ENCODE assay signal across 14 mouse cellular contexts in the genomic region with DNA sequence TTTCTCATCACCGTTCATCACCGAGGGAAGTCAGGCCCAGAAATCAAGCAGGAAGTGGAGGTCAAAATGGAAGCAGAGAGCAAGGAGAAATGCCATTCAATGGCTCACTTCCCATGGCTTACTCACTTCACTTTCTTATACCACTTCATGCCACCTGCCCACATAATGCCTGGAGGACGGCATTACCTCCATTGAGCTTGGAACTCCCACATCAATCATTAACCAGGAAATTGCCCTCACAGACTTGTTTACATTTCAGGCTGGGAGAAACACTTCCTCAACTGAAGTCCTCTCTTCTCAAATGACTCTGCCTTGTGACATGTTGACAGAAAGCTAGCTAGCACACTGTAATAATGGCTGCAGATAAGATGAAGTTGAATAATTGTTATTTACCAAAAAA. TPM values are rescaled to one million over a fixed set of nuclear protein-coding genes. Genes with fewer than 3 reads are reported as not detected.
A peak's percentile ranks its signal among the peaks of the same experiment; 100 is the strongest.
DNase-seq lines count a peak whose midpoint lies in the region; ATAC-seq and TF ChIP-seq lines count a peak whose summit lies in the region.
"Not testable (repeated sequence)": the region's sequence is repeated elsewhere in the genome, so short reads cannot be mapped to it uniquely, and the experiment has no call there.
"Had no signal": no experiment of that assay in that cellular context is flagged by ENCODE, and none has a peak within 500 bp of the region (broad histone marks: within the 10 kb centered on the region; RNA-seq: fewer than 3 reads in every experiment).

No protein-coding gene starts in this region.

- H3K4me2 ChIP-seq in intestine, embryonic 15.5 days (replicated peaks); kidney, embryonic 16.5 days (replicated peaks; ENCODE audit: low read depth, low read length); lung, embryonic 16.5 days (ENCODE audit: low read depth, low read length); stomach, embryonic 15.5 days: not testable (repeated sequence)

- peak; percentile 96 for ATAC-seq in intestine, embryonic 15.5 days
- ATAC-seq in kidney, embryonic 16.5 days (ENCODE audit: low FRiP score, low TSS enrichment): peak; percentile 89; the same call in 1 of the 2 replicates
- ATAC-seq in lung, embryonic 16.5 days (ENCODE audit: low read depth): peak; percentile 23; the same call in 1 of the 2 replicates
- ATAC-seq in stomach, embryonic 15.5 days (ENCODE audit: insufficient read depth, low FRiP score, low read depth): peak; percentile 71

- H3K27ac ChIP-seq in intestine, embryonic 15.5 days; kidney, adult 2 months (ENCODE audit: insufficient read depth, low read depth, low read length); kidney, embryonic 16.5 days (ENCODE audit: low read length); lung, embryonic 16.5 days (ENCODE audit: low read length); stomach, embryonic 15.5 days: not testable (repeated sequence)

- not testable (repeated sequence) for TF ChIP-seq CTCF in kidney, adult 2 months (conservative IDR thresholded peaks at IDR 0.05; ENCODE audit: insufficient read depth, insufficient read length, low read depth, low read length)

- H3K4me1 ChIP-seq in intestine, embryonic 15.5 days (replicated peaks); kidney, adult 2 months (ENCODE audit: control insufficient read depth, insufficient read depth, low read length); kidney, embryonic 16.5 days (ENCODE audit: insufficient read depth, low read length); lung, embryonic 16.5 days (replicated peaks; ENCODE audit: control insufficient read depth, insufficient read depth, low read length); stomach, embryonic 15.5 days: not testable (repeated sequence)

- not testable (repeated sequence) for TF ChIP-seq POLR2A in kidney, adult 2 months (IDR thresholded peaks at IDR 0.05; ENCODE audit: low read depth, low read length)

- H3K27me3 ChIP-seq in intestine, embryonic 15.5 days (replicated peaks); kidney, adult 2 months (replicated peaks; ENCODE audit: control insufficient read depth, insufficient read depth, low read length); kidney, embryonic 16.5 days (ENCODE audit: insufficient read depth, low read length); lung, embryonic 16.5 days (ENCODE audit: control insufficient read depth, insufficient read depth, low read depth, low read length); stomach, embryonic 15.5 days (replicated peaks): not testable (repeated sequence)

- H3K36me3 ChIP-seq in intestine, embryonic 15.5 days; kidney, adult 2 months (ENCODE audit: control insufficient read depth, insufficient read depth, low read length); kidney, embryonic 16.5 days (ENCODE audit: insufficient read depth, low read length); lung, embryonic 16.5 days (ENCODE audit: control insufficient read depth, insufficient read depth, low read length); stomach, embryonic 15.5 days: not testable (repeated sequence)

- 67% methylated on average over 3 of the region's 3 CpGs for WGBS in intestine, embryonic 15.5 days
- WGBS in kidney, adult 2 months: 13% methylated on average over 3 of the region's 3 CpGs
- 31% methylated on average over 3 of the region's 3 CpGs for WGBS in kidney, embryonic 16.5 days
- 25% methylated on average over 3 of the region's 3 CpGs for WGBS in large intestine, adult 2 months
- WGBS in lung, embryonic 16.5 days: 51% methylated on average over 3 of the region's 3 CpGs
- WGBS in stomach, embryonic 15.5 days: 54% methylated on average over 3 of the region's 3 CpGs

- DNase-seq in kidney, adult 2 months: peak; percentile 34
- peak; percentile 92 for DNase-seq in large intestine, adult 2 months (ENCODE audit: low read depth, low spot score)

- H3K4me3 ChIP-seq in intestine, embryonic 15.5 days (replicated peaks); kidney, adult 2 months (ENCODE audit: insufficient read depth, low read depth, low read length); kidney, embryonic 16.5 days (ENCODE audit: low read length); lung, embryonic 16.5 days (ENCODE audit: low read length); stomach, embryonic 15.5 days (replicated peaks): not testable (repeated sequence)

- H3K9ac ChIP-seq in intestine, embryonic 15.5 days; kidney, embryonic 16.5 days (replicated peaks; ENCODE audit: low read length); lung, embryonic 16.5 days (ENCODE audit: low read length); stomach, embryonic 15.5 days: not testable (repeated sequence)

- H3K9me3 ChIP-seq in intestine, embryonic 15.5 days; kidney, embryonic 16.5 days (ENCODE audit: low read length); lung, embryonic 16.5 days (ENCODE audit: control insufficient read depth, low read length); stomach, embryonic 15.5 days: not testable (repeated sequence)

RNA-seq across cellular contexts. Expression of gene Prl4a1, which starts 19.5 kb away (rescaled TPM):
- not detected in 2 replicates for polyA plus RNA-seq in intestine, embryonic 15.5 days (2015; fragmentation: Nextera tagmentation; extraction: Ambion mirVana)
- polyA plus RNA-seq in kidney, adult 2 months (2012; rRNA removed): not detected in 2 replicates
- not detected in 2 replicates for polyA plus RNA-seq in kidney, embryonic 16.5 days (2015; fragmentation: Nextera tagmentation; extraction: Ambion mirVana)
- not detected in 2 replicates for polyA plus RNA-seq in large intestine, adult 2 months (2012; rRNA removed)
- not detected in 2 replicates for polyA plus RNA-seq in lung, embryonic 16.5 days (2015; fragmentation: Nextera tagmentation; extraction: Ambion mirVana)
- polyA plus RNA-seq in stomach, embryonic 15.5 days (2015; fragmentation: Nextera tagmentation; extraction: Ambion mirVana): not detected in 2 replicates
- polyA plus RNA-seq: cerebellum, adult 2 months; embryonic facial prominence, embryonic 10.5 days; embryonic facial prominence, embryonic 14.5 days; forebrain, embryonic 10.5 days; forebrain, embryonic 14.5 days; heart, embryonic 13.5 days; heart, postnatal 0 days; hindbrain, embryonic 11.5 days had no signal

Comparison
In these comparisons a context has a peak if more than half of its experiments do, and no peak if none do; other contexts are left out.
1. ATAC-seq: peak in every context shown above with its lines; median percentile 96 in intestine, embryonic 15.5 days; 89 in kidney, embryonic 16.5 days; 71 in stomach, embryonic 15.5 days; 23 in lung, embryonic 16.5 days.